Mouse (Mus musculus): ENCODE measurements around the gene Rbak.
"Not testable (repeated sequence)": the region's sequence is repeated elsewhere in the genome, so short reads cannot be mapped to it uniquely, and the experiment has no call there.

Gene Rbak

GRCm38 (mm10) chr5:143137580-143137979 is 43.0 kb downstream of the Rbak start:
- no peak for ATAC-seq (ENCODE audit: insufficient number of reproducible peaks, low FRiP score, low TSS enrichment)

DNA sequence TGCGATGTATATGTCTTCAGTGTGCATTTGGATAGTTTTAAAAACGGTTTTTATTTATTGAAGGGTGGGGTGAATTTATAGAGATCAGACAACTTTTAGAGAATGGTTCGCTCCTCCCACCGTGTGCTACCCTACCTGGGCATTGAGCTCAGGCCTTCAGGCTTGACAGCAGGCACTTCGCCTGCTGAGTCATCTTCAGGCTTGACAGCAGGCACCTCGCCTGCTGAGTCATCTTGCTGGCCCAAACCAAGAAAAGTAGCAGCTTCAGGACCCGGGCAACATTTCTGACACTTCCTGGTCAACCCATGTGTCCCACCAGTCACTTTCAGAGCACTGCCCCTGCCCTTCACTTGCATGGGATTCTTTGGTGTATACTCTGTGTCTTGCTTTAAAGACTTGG is 45.5 kb downstream of the Rbak start:
- no peak for ATAC-seq (ENCODE audit: insufficient number of reproducible peaks, low FRiP score, low TSS enrichment)

- ATAC-seq (ENCODE audit: insufficient number of reproducible peaks, low FRiP score, low TSS enrichment) = not testable (repeated sequence)
Observed at GRCm38 (mm10) chr5:143134216-143135010, 46.2 kb downstream of the Rbak start.

GRCm38 (mm10) chr5:143132935-143133514 is 47.5 kb downstream of the Rbak start:
- no peak for ATAC-seq (ENCODE audit: insufficient number of reproducible peaks, low FRiP score, low TSS enrichment)

DNA sequence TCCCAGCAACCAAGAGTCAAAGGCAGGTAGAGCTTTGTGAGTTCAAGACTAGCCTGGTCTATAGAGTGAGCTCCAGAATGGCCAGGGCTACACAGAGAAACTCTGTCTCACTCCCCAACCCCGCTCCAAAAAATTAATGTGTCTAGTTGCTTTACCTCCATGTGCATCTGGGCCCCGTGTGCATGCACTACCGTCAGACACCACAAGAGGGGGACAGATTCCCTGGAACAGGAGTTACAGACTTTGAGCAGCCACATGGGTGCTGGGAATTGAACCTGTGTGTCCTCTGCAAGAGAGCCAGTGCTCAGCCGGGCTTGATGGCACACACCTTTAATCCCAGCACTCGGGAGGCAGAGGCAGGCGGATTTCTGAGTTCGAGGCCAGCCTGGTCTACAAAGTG is 50.2 kb downstream of the Rbak start:
- ATAC-seq (ENCODE audit: insufficient number of reproducible peaks, low FRiP score, low TSS enrichment) = no peak

DNA sequence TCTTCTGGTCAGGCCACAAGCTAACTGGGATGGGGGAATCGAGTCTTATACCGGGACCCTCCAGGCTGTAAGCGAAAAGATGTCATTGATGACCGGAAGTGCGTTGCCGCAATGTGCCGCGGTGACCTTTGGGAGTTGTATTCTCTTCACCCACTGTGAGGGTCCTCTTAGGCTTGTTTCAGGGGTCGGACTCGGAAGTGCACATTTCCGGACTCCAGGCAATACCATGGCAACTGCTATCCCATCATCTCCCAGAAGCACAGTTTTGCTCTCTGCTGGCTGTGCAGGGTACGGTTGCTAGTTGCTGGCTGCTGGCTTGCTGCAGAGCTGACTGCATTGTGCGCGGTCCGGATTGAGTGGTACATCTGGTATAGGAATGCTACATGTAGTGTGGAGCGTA is 51.5 kb downstream of the Rbak start:
- no peak for ATAC-seq (ENCODE audit: insufficient number of reproducible peaks, low FRiP score, low TSS enrichment)

DNA sequence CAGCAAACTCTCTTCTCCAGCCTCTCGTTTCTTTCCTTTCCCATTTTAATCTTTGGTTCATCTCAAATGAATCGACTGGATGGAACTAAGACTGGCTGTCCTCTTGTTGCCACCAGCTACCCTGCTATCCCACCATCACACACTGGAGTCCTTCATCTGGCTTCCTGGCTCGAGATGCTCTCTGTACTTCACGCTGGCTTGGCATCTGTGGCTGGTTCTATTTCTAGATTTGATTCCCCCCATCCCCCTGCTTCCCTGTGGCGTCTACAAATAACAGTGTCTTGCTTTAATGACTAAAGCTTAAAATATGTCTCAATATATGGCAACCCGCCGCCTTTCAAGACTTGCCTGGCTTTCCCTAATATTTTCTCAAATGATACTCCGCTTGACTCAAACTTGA is 52.7 kb downstream of the Rbak start:
- peak; percentile 68; the same call in 1 of the 2 replicates for ATAC-seq (ENCODE audit: insufficient number of reproducible peaks, low FRiP score, low TSS enrichment)

GRCm38 (mm10) chr5:143126908-143127307 is 53.7 kb downstream of the Rbak start:
- ATAC-seq (ENCODE audit: insufficient number of reproducible peaks, low FRiP score, low TSS enrichment) = no peak

- no peak for ATAC-seq (ENCODE audit: insufficient number of reproducible peaks, low FRiP score, low TSS enrichment)
Observed at GRCm38 (mm10) chr5:143126089-143126488, 54.5 kb downstream of the Rbak start.

GRCm38 (mm10) chr5:143125601-143126000 is 55.0 kb downstream of the Rbak start:
- ATAC-seq (ENCODE audit: insufficient number of reproducible peaks, low FRiP score, low TSS enrichment) = no peak

DNA sequence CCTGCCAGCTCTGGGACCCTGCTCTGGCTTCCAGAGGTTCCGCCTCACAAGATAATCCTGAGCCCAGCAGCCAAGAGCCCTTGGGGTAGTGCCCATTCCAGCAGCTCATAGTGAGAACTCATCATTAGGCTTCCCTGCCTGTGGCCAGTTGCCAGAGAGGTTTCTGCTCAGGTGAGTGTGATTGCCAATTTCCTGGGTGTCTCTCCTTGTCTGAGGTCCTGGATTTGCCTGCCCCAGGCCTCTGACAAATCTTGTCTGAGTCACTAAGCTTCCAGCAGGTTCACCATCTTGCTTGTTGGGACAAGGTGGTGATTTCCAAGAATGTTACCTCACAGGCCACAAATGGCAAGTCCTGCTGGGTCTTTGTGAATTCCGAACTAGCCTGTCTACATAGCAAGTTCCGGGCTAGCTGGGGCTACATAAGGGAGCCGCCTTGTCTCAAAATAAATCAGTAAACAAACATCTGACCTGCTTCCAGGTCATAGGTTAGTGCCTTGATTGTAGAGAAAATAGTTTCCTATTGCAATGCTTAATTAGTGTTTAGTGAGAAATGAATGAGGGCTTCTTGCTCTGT is 55.7 kb downstream of the Rbak start:
- ATAC-seq (ENCODE audit: insufficient number of reproducible peaks, low FRiP score, low TSS enrichment) = no peak

- ATAC-seq (ENCODE audit: insufficient number of reproducible peaks, low FRiP score, low TSS enrichment) = no peak
Observed at GRCm38 (mm10) chr5:143122673-143123072, 57.9 kb downstream of the Rbak start.

Measured in cerebellum, adult (tissue).